Mouse (Mus musculus): ENCODE measurements around the gene Cyp17a1.

DNA sequence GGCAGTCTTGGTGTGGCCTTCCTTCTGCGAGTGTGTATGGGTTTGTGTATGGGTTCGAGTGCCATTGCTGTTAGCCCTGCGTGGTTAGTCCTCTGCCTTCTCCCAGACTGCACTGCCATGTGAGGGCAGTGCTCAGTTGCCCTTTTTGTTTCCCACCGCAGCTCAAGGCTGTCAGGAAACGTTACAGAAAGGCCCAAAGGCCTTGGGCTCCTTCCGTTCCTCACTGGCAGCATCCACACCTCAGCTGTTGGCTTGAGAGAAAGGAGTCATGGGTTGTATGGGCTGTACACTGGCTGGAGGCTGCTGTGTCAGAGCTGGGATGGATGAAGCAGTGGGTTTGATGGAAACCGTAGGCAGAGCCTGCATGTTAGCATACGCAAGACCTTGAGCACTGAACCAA lies 32.2 kb downstream of the Cyp17a1 start:
- TF ChIP-seq CTCF (IDR thresholded peaks at IDR 0.05; ENCODE audit: borderline replicate concordance, control insufficient read depth, extremely low read depth, insufficient read depth, low read length, poor library complexity) (no peak), POLR2A (IDR thresholded peaks at IDR 0.05; ENCODE audit: control insufficient read depth, extremely low read depth, insufficient read depth, low read length, poor library complexity) (no peak)
